Mouse (Mus musculus) naive thymus-derived CD4-positive, alpha-beta T cell, adult 5 months (primary cell): Measurements from ENCODE around the gene Olfr689. TPM values are rescaled to one million over a fixed set of nuclear protein-coding genes. Genes with fewer than 3 reads are reported as not detected.

ENCODE experiments used
- polyA plus RNA-seq: library from polyadenylated mRNA; unstranded; fragments of 100-300 nt; shearing (Covaris generic); gene quantifications from one replicate; pipeline ENCODE4 v1.2.1, GENCODE M21; 2017

Olfr689 gene
- 0.06 TPM for polyA plus RNA-seq

GRCm38 (mm10) chr7:105310865-105311264 lies at the start of gene Olfr689:
Olfr689 (plus strand) TSS chr7:105311165.

GRCm38 (mm10) chr7:105287795-105288194 lies 23.2 kb upstream of the Olfr689 start, which contains the start of gene Olfr688:
Olfr688 (plus strand) TSS chr7:105288095.

GRCm38 (mm10) chr7:105334004-105334403 lies 23.0 kb downstream of the Olfr689 start, which contains the start of gene Olfr690:
Olfr690 (minus strand) TSS chr7:105334104.

GRCm38 (mm10) chr7:105342170-105342569 lies 31.2 kb downstream of the Olfr689 start, which contains the start of gene Olfr691:
Olfr691 (minus strand) TSS chr7:105342270.

GRCm38 (mm10) chr7:105367930-105368329 lies 57.0 kb downstream of the Olfr689 start, which contains the start of gene Olfr692:
Olfr692 (plus strand) TSS chr7:105368230.

Other genes with a start within 250 kb of the Olfr689 start
- gene Olfr678, start 246.7 kb upstream of the Olfr689 start, polyA plus RNA-seq, result not detected
- gene Olfr679, start 230.0 kb upstream of the Olfr689 start, polyA plus RNA-seq, result not detected
- gene Olfr680-ps1, start 218.3 kb upstream of the Olfr689 start, polyA plus RNA-seq, result not detected
- gene Olfr681, start 194.3 kb upstream of the Olfr689 start, polyA plus RNA-seq, result not detected
- not detected for gene Olfr683, start 164.2 kb upstream of the Olfr689 start, polyA plus RNA-seq
- gene Olfr684, start 147.5 kb upstream of the Olfr689 start, polyA plus RNA-seq, result not detected
- not detected for gene Olfr685, start 125.2 kb upstream of the Olfr689 start, polyA plus RNA-seq
- not detected for gene Olfr686, start 103.7 kb upstream of the Olfr689 start, polyA plus RNA-seq
- not detected for gene Olfr688, start 23.1 kb upstream of the Olfr689 start, polyA plus RNA-seq
- not detected for gene Olfr690, start 22.9 kb downstream of the Olfr689 start, polyA plus RNA-seq
- gene Olfr691, start 31.1 kb downstream of the Olfr689 start, polyA plus RNA-seq, result not detected
- gene Olfr692, start 57.1 kb downstream of the Olfr689 start, polyA plus RNA-seq, result not detected
- not detected for gene Gm5901, start 63.9 kb downstream of the Olfr689 start, polyA plus RNA-seq
- gene Fam160a2, start 88.9 kb downstream of the Olfr689 start, polyA plus RNA-seq, result 32.2 TPM
- not detected for gene Cnga4, start 93.4 kb downstream of the Olfr689 start, polyA plus RNA-seq
- gene Cckbr, start 114.6 kb downstream of the Olfr689 start, polyA plus RNA-seq, result not detected
- gene Cavin3, start 171.1 kb downstream of the Olfr689 start, polyA plus RNA-seq, result not detected
- gene Smpd1, start 243.2 kb downstream of the Olfr689 start, polyA plus RNA-seq, result 16.7 TPM